8 mouse cellular contexts compared by ENCODE assay signal in genomic region chr15:101976023-101976422, GRCm38 (mm10). TPM values are rescaled to one million over a fixed set of nuclear protein-coding genes. Genes with fewer than 3 reads are reported as not detected.
DNase-seq lines count a peak whose midpoint lies in the region; ATAC-seq and TF ChIP-seq lines count a peak whose summit lies in the region.

No protein-coding gene starts in this region.

- H3K36me3 ChIP-seq in limb, embryonic 11.5 days (ENCODE audit: control insufficient read depth, insufficient read depth, low read length), result no peaks in the 10 kb centered on the region
- H3K36me3 ChIP-seq in hindbrain, embryonic 13.5 days, result no peaks in the 10 kb centered on the region

- no peak for TF ChIP-seq CTCF in lung, adult 2 months (IDR thresholded peaks at IDR 0.05; ENCODE audit: insufficient read depth, low read length)

- peak; percentile 81 to 83 for DNase-seq in lung, adult 18-20 months
- DNase-seq in lung, adult 2 months, result no peak
- DNase-seq in heart, adult 18-20 months, result peak; percentile 68 to 84
- peak; percentile 61 for DNase-seq in limb, embryonic 11.5 days (ENCODE audit: low spot score)
- DNase-seq in thymus, postnatal 25 days, result no peak
- no peak for DNase-seq in layer of hippocampus, postnatal 10 days (ENCODE audit: low spot score in 2 of 2)

- H3K9me3 ChIP-seq in limb, embryonic 11.5 days (ENCODE audit: control insufficient read depth, low read length), result no peaks in the 10 kb centered on the region
- no peaks in the 10 kb centered on the region for H3K9me3 ChIP-seq in hindbrain, embryonic 13.5 days

- no peak overlapping the region for H3K4me3 ChIP-seq in lung, adult 2 months (replicated peaks; ENCODE audit: extremely low read depth, low read depth, low read length)
- H3K4me3 ChIP-seq in limb, embryonic 11.5 days (ENCODE audit: low read depth, low read length), result no peak overlapping the region
- no peak overlapping the region for H3K4me3 ChIP-seq in hindbrain, embryonic 13.5 days

- 0 out of 2 replicates have a peak overlapping the region, but pooled peaks have one; percentile 8 for H3K27ac ChIP-seq in limb, embryonic 11.5 days (replicated peaks; ENCODE audit: low read depth, low read length)
- no peak overlapping the region for H3K27ac ChIP-seq in hindbrain, embryonic 13.5 days

- no peak overlapping the region for H3K9ac ChIP-seq in limb, embryonic 11.5 days (ENCODE audit: low read length)
- H3K9ac ChIP-seq in hindbrain, embryonic 13.5 days, result no peak overlapping the region

- no peak for TF ChIP-seq POLR2A in lung, adult 2 months (IDR thresholded peaks at IDR 0.05; ENCODE audit: borderline replicate concordance, extremely low read depth, low read depth, low read length)

- no peak overlapping the region for H3K4me2 ChIP-seq in limb, embryonic 11.5 days (ENCODE audit: low read depth, severe bottlenecking)
- no peak overlapping the region for H3K4me2 ChIP-seq in hindbrain, embryonic 13.5 days

- H3K4me1 ChIP-seq in lung, adult 2 months (ENCODE audit: control insufficient read depth, insufficient read depth, low read length), result peaks cover 16% of the 10 kb centered on the region
- peaks cover 25% of the 10 kb centered on the region for H3K4me1 ChIP-seq in limb, embryonic 11.5 days (ENCODE audit: control insufficient read depth, insufficient read depth, low read length)
- H3K4me1 ChIP-seq in hindbrain, embryonic 13.5 days (replicated peaks), result peaks cover 18% of the 10 kb centered on the region

- H3K27me3 ChIP-seq in limb, embryonic 11.5 days (ENCODE audit: control insufficient read depth, insufficient read depth, low read length), result no peaks in the 10 kb centered on the region
- H3K27me3 ChIP-seq in hindbrain, embryonic 13.5 days, result peaks cover 23% of the 10 kb centered on the region; the same call in 1 of the 2 replicates

- 0 out of 2 replicates have a peak, but pooled peaks have one; percentile 22 for ATAC-seq in limb, embryonic 11.5 days (ENCODE audit: insufficient number of reproducible peaks, low FRiP score, low TSS enrichment, low read depth)
- peak; percentile 47 for ATAC-seq in monocyte, adult 5-6 weeks (replicated peaks; ENCODE audit: insufficient number of reproducible peaks, low FRiP score, low TSS enrichment, poor library complexity, severe bottlenecking)
- no peak for ATAC-seq in hindbrain, embryonic 13.5 days (ENCODE audit: low FRiP score)

- 60% methylated on average over 5 of the region's 5 CpGs for WGBS in lung, adult 2 months
- 26% methylated on average over 5 of the region's 5 CpGs for WGBS in limb, embryonic 11.5 days
- WGBS in hindbrain, embryonic 13.5 days, result 70% methylated on average over 5 of the region's 5 CpGs

RNA-seq across cellular contexts. Expression of gene Krt78, which starts 21.9 kb away (rescaled TPM):
- 0.05 and 32.9 TPM in 2 replicates for polyA plus RNA-seq in lung, adult 2 months (2012; rRNA removed)
- total RNA-seq in heart, adult 18-20 months (2021), result under 1 TPM in 1 of 2 experiments, not detected in 1; 0.07 TPM
- polyA plus RNA-seq in limb, embryonic 11.5 days (2014; fragmentation: Nextera tagmentation; extraction: Ambion mirVana), result not detected in 2 replicates
- total RNA-seq in monocyte, adult 5-6 weeks (2017), result not detected in 3 replicates
- polyA plus RNA-seq in hindbrain, embryonic 13.5 days (2015; fragmentation: Nextera tagmentation; extraction: Ambion mirVana), result not detected in 2 replicates
- not detected for total RNA-seq in layer of hippocampus, postnatal 10 days (2021)

RNA-seq across cellular contexts. Expression of gene Krt8, which starts 28.3 kb away (rescaled TPM):
- 128 and 147 TPM in 2 replicates for polyA plus RNA-seq in lung, adult 2 months (2012; rRNA removed)
- total RNA-seq in heart, adult 18-20 months (2021), result 1 to 10 TPM; 1.5 to 3.0 TPM
- 21.3 and 22.7 TPM in 2 replicates for polyA plus RNA-seq in limb, embryonic 11.5 days (2014; fragmentation: Nextera tagmentation; extraction: Ambion mirVana)
- total RNA-seq in monocyte, adult 5-6 weeks (2017), result 0.19 to 0.68 TPM in 2 of 3 replicates, not detected in the other
- polyA plus RNA-seq in hindbrain, embryonic 13.5 days (2015; fragmentation: Nextera tagmentation; extraction: Ambion mirVana), result 4.0 and 6.2 TPM in 2 replicates
- under 1 TPM in 1 of 2 experiments, not detected in 1; 0.71 TPM for total RNA-seq in layer of hippocampus, postnatal 10 days (2021)

RNA-seq across cellular contexts. Expression of gene Krt79, which starts 35.9 kb away (rescaled TPM):
- 24.6 and 32.7 TPM in 2 replicates for polyA plus RNA-seq in lung, adult 2 months (2012; rRNA removed)
- total RNA-seq in heart, adult 18-20 months (2021), result not detected
- polyA plus RNA-seq in limb, embryonic 11.5 days (2014; fragmentation: Nextera tagmentation; extraction: Ambion mirVana), result not detected in 2 replicates
- not detected in 3 replicates for total RNA-seq in monocyte, adult 5-6 weeks (2017)
- polyA plus RNA-seq in hindbrain, embryonic 13.5 days (2015; fragmentation: Nextera tagmentation; extraction: Ambion mirVana), result 0.12 and 0.23 TPM in 2 replicates
- under 1 TPM; 0.34 to 0.51 TPM for total RNA-seq in layer of hippocampus, postnatal 10 days (2021)

RNA-seq across cellular contexts. Expression of gene Krt4, which starts 51.5 kb away (rescaled TPM):
- 0.25 and 1,733 TPM in 2 replicates for polyA plus RNA-seq in lung, adult 2 months (2012; rRNA removed)
- under 1 TPM in 1 of 2 experiments, not detected in 1; 0.33 TPM for total RNA-seq in heart, adult 18-20 months (2021)
- polyA plus RNA-seq in limb, embryonic 11.5 days (2014; fragmentation: Nextera tagmentation; extraction: Ambion mirVana), result not detected in 2 replicates
- total RNA-seq in monocyte, adult 5-6 weeks (2017), result not detected in 3 replicates
- not detected in 2 replicates for polyA plus RNA-seq in hindbrain, embryonic 13.5 days (2015; fragmentation: Nextera tagmentation; extraction: Ambion mirVana)
- total RNA-seq in layer of hippocampus, postnatal 10 days (2021), result not detected

RNA-seq across cellular contexts. Expression of gene Krt18, which starts 52.0 kb away (rescaled TPM):
- polyA plus RNA-seq in lung, adult 2 months (2012; rRNA removed), result 62.6 and 63.8 TPM in 2 replicates
- 1 to 10 TPM; 2.8 to 3.7 TPM for total RNA-seq in heart, adult 18-20 months (2021)
- polyA plus RNA-seq in limb, embryonic 11.5 days (2014; fragmentation: Nextera tagmentation; extraction: Ambion mirVana), result 26.8 and 30.1 TPM in 2 replicates
- 1.1 to 4.4 TPM (median 3.5 TPM) in 3 replicates for total RNA-seq in monocyte, adult 5-6 weeks (2017)
- 7.6 and 14.2 TPM in 2 replicates for polyA plus RNA-seq in hindbrain, embryonic 13.5 days (2015; fragmentation: Nextera tagmentation; extraction: Ambion mirVana)
- 1 to 10 TPM in 1 of 2 experiments, under 1 TPM in 1; 0.85 to 1.6 TPM for total RNA-seq in layer of hippocampus, postnatal 10 days (2021)

Comparison
In these comparisons a context has a peak if more than half of its experiments do, and no peak if none do; other contexts are left out.
1. DNase-seq: peak in lung, adult 18-20 months (2 of 2), heart, adult 18-20 months (2 of 2) and limb, embryonic 11.5 days (single experiment); none in lung, adult 2 months (single experiment), thymus, postnatal 25 days (single experiment) and layer of hippocampus, postnatal 10 days (0 of 2).